Mouse (Mus musculus) kidney, embryonic 14.5 days (tissue): ENCODE measurements around the gene Plce1. TPM values are rescaled to one million over a fixed set of nuclear protein-coding genes. Genes with fewer than 3 reads are reported as not detected.

Experiments used
- ATAC-seq: fragments of 200-750 bp; cut with Nextera tagmentation; 2 replicates; pipeline ENCODE4 v1.8.0; 2017; ENCODE audit warnings: moderate number of reproducible peaks, mild to moderate bottlenecking, moderate TSS enrichment, moderate library complexity; ENCODE audit not compliant: low FRiP score, low TSS enrichment
- H3K27ac ChIP-seq: fragments of 300-500 bp; sonication (generic); 2 replicates; pipeline ENCODE4 v1.5.1; 2014; ENCODE audit warnings: low read depth, mild to moderate bottlenecking, low read length, moderate library complexity, mixed read lengths
- H3K27me3 ChIP-seq: fragments of 300-500 bp; sonication (generic); 2 replicates; pipeline ENCODE4 v1.6.1; 2014; ENCODE audit warnings: mild to moderate bottlenecking, low read length; ENCODE audit not compliant: control insufficient read depth, insufficient read depth
- H3K36me3 ChIP-seq: fragments of 300-500 bp; sonication (generic); 2 replicates; pipeline ENCODE4 v1.6.1; 2014; ENCODE audit warnings: low read length, mixed read lengths; ENCODE audit not compliant: control insufficient read depth, insufficient read depth
- H3K4me1 ChIP-seq: fragments of 300-500 bp; sonication (generic); 2 replicates; pipeline ENCODE4 v1.6.1; 2014; ENCODE audit warnings: low read length, mixed read lengths; ENCODE audit not compliant: control insufficient read depth, insufficient read depth
- H3K4me2 ChIP-seq: fragments of 300-500 bp; sonication (generic); replicated peaks from 2 replicates; pipeline ENCODE4 v1.6.1; 2014; ENCODE audit warnings: low read depth, mild to moderate bottlenecking, low read length
- H3K4me3 ChIP-seq: fragments of 300-500 bp; sonication (generic); 2 replicates; pipeline ENCODE4 v1.5.1; 2014; ENCODE audit warnings: mild to moderate bottlenecking, low read length
- H3K9ac ChIP-seq: fragments of 300-500 bp; sonication (generic); 2 replicates; pipeline ENCODE4 v1.6.1; 2014; ENCODE audit warnings: low read depth, mild to moderate bottlenecking, low read length, moderate library complexity
- H3K9me3 ChIP-seq: fragments of 300-500 bp; sonication (generic); 2 replicates; pipeline ENCODE4 v1.6.1; 2016; ENCODE audit warnings: low read length; ENCODE audit not compliant: control insufficient read depth
- WGBS: fragments of 180-500 bp; shearing (Covaris S2); extraction: QIAGEN DNeasy Blood & Tissue Kit; methylation state at CpG from one replicate; pipeline ENCODE4 v1.1.7; 2014; 5-methylcytosine and 5-hydroxymethylcytosine counted together
- polyA plus RNA-seq: library from polyadenylated mRNA; unstranded; fragments of >200 nt; fragmentation: Nextera tagmentation; extraction: Ambion mirVana; gene quantifications from 2 replicates; pipeline ENCODE4 v1.2.1, GENCODE M21; 2014

The Plce1 gene
- polyA plus RNA-seq, 1 experiment from 2014 or later = 3.6 TPM

DNA sequence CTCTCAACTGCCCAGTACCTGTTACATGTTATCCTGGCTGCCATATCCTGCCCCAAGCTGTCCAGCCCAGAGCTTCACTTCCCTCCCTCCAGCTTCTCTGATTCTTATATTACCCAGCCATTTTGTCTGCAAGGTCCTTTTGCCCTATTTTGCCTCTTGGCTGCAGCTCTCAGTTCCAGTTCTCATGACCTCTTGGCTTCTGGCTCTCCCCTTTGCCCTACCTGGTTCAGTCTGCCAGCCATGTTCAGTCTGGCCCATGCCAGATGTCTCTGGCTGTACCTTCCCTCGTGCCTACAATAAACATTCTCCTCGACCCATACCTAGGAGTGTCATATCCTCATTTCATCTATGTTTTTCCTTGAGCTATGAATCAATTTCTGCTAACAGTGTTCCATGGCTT is 285.4 kb downstream of the Plce1 start:
- Histone ChIP-seq H3K9ac (no peak overlapping the region), H3K4me3 (no peak overlapping the region), H3K9me3 (no peaks in the 10 kb centered on the region), H3K27ac (no peak overlapping the region), H3K27me3 (no peaks in the 10 kb centered on the region), H3K4me2 (no peak overlapping the region), H3K36me3 (no peaks in the 10 kb centered on the region), H3K4me1 (no peaks in the 10 kb centered on the region)
- ATAC-seq = no peak
- WGBS = 72% methylated on average over 2 of the region's 2 CpGs

DNA sequence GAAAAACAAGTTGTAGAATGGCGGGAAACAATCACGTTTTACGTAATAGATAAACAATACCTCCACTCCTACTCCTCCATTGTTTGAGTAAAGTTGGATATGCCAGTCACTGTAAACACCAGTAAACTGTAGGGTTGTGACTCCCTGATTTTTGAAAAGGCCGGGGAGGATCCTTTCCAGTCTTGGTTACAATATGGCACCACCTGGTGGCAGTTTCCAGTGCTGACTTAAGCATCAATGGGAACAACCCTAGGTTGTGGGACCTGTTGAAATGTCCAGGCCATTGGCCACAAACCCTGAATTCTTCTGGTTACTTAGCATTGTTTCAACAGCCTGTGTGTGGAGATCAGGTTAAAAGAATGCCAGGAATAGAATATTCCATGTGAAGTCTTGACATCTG is 294.6 kb downstream of the Plce1 start:
- Histone ChIP-seq H3K9ac (no peak overlapping the region), H3K36me3 (no peaks in the 10 kb centered on the region), H3K4me2 (no peak overlapping the region), H3K27me3 (no peaks in the 10 kb centered on the region), H3K4me1 (no peaks in the 10 kb centered on the region), H3K9me3 (no peaks in the 10 kb centered on the region), H3K27ac (no peak overlapping the region), H3K4me3 (no peak overlapping the region)
- no peak for ATAC-seq
- WGBS = 56% methylated on average over 4 of the region's 4 CpGs

DNA sequence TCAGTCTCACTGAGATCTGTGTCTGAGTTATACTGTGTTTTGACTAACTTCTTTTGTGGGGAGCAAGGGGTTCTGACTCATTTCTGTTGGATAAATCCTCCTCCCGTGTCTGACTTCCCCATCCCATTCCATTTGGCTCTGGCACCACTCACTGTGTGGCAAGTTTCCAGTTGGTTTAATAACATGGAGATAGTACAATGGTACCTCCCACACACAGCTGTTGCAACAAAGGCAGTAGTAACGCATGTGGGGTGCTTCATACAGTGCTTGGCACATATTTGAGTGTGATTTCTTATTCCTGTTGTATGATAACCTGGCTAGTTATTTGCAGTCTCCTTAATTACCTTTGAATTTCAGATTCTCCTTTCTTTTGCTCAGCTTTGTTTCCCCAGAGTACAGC is 297.9 kb downstream of the Plce1 start:
- Histone ChIP-seq H3K4me1 (no peaks in the 10 kb centered on the region), H3K36me3 (no peaks in the 10 kb centered on the region), H3K27ac (no peak overlapping the region), H3K27me3 (no peaks in the 10 kb centered on the region), H3K4me3 (no peak overlapping the region), H3K4me2 (no peak overlapping the region), H3K9ac (no peak overlapping the region), H3K9me3 (no peaks in the 10 kb centered on the region)
- 54% methylated on average over 2 of the region's 2 CpGs for WGBS
- no peak for ATAC-seq

DNA sequence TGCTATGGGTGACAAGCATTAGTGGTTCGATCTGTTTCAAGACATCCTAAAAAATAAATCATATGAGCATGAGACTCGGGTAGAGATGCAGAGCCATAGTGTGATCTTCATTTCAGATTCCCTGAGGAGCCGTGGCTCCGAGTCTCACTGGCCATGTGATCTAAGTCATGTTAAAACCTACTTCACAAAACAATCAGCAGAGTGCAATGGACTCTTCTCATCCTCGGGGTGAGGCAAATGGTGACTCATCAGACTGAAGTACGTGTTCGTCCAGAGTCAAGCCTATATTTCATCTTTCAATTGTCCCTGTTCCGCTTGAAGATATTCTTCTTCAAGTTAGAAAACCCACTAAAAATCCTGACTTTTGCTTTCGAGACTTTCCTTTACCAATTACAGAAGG is 302.6 kb downstream of the Plce1 start:
- WGBS = 85% methylated on average over 9 of the region's 9 CpGs
- no peak overlapping the region for H3K9ac ChIP-seq
- H3K36me3 ChIP-seq = peaks cover 4% of the 10 kb centered on the region

DNA sequence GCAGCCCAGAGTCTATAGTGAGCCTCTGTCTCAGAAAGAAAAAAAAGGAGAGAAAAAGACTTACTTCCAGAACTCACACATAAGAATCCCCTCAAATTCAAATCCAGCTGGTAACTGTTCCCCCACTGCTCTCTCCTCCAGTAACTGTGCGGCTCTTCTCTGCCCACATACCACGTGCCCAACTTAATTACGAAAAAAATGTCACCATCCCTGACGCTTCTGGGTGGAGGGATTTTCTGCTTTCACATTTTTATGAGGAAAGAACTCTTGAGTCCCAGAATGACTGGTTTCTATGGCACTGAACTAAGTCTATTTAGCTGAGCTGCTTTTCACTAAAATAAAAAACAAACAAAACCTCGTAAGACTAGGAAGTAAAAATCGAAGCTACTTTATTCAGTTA is 306.8 kb downstream of the Plce1 start:
- H3K9ac ChIP-seq = no peak overlapping the region
- WGBS = 92% methylated on average over 6 of the region's 6 CpGs
- H3K36me3 ChIP-seq = peaks cover 43% of the 10 kb centered on the region
- H3K27ac ChIP-seq = no peak overlapping the region
- no peak for ATAC-seq
- H3K9me3 ChIP-seq = no peaks in the 10 kb centered on the region
- H3K4me3 ChIP-seq = no peak overlapping the region
- H3K27me3 ChIP-seq = no peaks in the 10 kb centered on the region
- no peaks in the 10 kb centered on the region for H3K4me1 ChIP-seq
- H3K4me2 ChIP-seq = no peak overlapping the region

More for the DNA sequence above, 302.6 kb downstream of the Plce1 start:
- H3K27me3 ChIP-seq = no peaks in the 10 kb centered on the region
- H3K4me3 ChIP-seq = no peak overlapping the region
- H3K4me1 ChIP-seq = no peaks in the 10 kb centered on the region
- no peak overlapping the region for H3K4me2 ChIP-seq
- H3K9me3 ChIP-seq = no peaks in the 10 kb centered on the region
- ATAC-seq = no peak
- H3K27ac ChIP-seq = no peak overlapping the region

DNA sequence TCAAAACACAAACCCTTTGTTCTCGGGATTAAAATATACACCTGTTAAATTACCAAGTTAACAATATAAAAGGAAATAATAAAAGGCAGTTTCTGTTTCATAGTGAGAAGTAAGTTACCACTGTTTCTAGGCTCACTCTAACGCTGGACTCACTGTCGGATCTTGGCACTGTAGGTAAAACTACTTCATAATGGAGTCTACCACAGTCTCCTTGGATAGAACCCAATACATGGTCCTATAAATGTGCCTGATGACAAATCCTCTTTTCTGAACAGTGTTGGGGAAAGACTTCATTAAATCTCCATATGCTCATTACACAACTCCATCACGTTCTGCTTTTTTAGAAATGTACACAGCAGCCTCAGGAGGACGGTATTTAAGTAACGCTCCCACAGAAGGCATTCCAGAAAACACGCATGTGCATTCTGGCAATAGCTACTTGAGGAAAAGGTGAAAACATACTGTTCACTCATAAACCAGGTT is 312.7 kb downstream of the Plce1 start:
- H3K27me3 ChIP-seq = no peaks in the 10 kb centered on the region
- H3K9ac ChIP-seq = no peak overlapping the region
- H3K9me3 ChIP-seq = no peaks in the 10 kb centered on the region
- no peak overlapping the region for H3K27ac ChIP-seq
- H3K4me1 ChIP-seq = no peaks in the 10 kb centered on the region
- H3K36me3 ChIP-seq = peaks cover 87% of the 10 kb centered on the region
- 95% methylated on average over 7 of the region's 7 CpGs for WGBS
- no peak overlapping the region for H3K4me3 ChIP-seq
- ATAC-seq = no peak
- H3K4me2 ChIP-seq = no peak overlapping the region

DNA sequence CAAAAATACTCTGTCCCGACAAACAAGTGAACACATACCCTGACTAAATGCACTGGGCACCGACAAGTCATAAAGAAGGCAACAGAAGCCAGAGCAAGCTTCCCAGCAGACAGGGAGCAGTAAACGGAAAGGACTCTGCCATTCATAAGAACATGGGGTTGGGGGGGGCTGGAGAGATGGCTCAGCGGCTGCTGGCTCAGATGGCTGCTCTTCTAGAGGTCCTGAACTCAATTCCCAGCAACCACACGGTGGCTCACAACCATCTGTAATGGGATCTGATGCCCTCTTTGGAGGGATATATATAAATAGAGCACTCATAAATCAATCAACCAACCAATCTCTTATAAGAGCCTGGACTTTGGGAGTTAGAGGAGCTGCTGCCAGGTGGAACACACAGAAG is 315.6 kb downstream of the Plce1 start:
- Histone ChIP-seq H3K4me1 (no peaks in the 10 kb centered on the region), H3K27ac (no peak overlapping the region), H3K36me3 (peaks cover 77% of the 10 kb centered on the region), H3K27me3 (no peaks in the 10 kb centered on the region), H3K4me2 (no peak overlapping the region), H3K9me3 (no peaks in the 10 kb centered on the region), H3K9ac (no peak overlapping the region), H3K4me3 (no peak overlapping the region)
- no peak for ATAC-seq
- 52% methylated on average over 5 of the region's 5 CpGs for WGBS

DNA sequence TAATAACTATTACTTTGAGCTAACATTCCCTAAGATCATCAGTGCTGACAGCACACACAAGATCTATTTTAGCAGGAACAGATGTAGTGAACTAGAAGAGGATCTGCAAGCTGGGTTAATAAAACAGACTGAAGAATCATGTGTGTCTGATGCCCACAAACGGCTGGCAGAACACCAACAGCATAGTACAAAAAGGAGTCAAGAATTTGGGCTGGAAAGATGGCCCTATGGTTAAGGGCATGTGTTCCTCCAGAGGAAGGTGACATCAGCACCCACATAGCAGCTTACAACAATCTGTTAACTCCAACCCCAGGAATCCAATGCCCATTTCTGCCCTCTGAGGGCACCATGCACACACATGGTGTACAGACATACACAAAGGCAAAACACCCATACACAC is 317.4 kb downstream of the Plce1 start:
- Histone ChIP-seq H3K4me3 (no peak overlapping the region), H3K36me3 (peaks cover 80% of the 10 kb centered on the region), H3K9me3 (no peaks in the 10 kb centered on the region), H3K27me3 (no peaks in the 10 kb centered on the region), H3K4me2 (no peak overlapping the region), H3K27ac (no peak overlapping the region), H3K9ac (no peak overlapping the region), H3K4me1 (no peaks in the 10 kb centered on the region)
- WGBS = 89% methylated on average over 1 of the region's 1 CpGs
- no peak for ATAC-seq

DNA sequence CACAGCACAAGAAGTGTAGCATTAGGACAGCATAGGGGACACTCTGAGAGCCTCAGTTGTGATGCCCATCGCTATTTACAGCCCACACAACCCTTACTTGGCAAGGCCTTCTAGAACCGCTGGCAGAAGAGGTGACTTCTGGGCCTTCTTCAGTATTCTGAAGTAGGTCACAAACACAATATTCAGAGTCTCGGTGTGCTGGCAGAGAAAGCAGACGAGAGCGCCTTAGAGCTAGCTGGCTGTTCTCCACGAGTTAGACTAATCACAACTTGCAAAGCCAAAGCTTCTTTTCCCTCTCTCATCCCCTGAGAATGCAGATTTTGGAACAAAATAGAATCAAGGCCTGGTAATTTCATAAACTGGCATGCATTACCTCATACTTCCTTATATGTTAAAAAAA is 317.9 kb downstream of the Plce1 start:
- Histone ChIP-seq H3K36me3 (peaks cover 80% of the 10 kb centered on the region), H3K9me3 (no peaks in the 10 kb centered on the region), H3K27ac (no peak overlapping the region), H3K4me1 (no peaks in the 10 kb centered on the region), H3K4me2 (no peak overlapping the region), H3K4me3 (no peak overlapping the region), H3K27me3 (no peaks in the 10 kb centered on the region), H3K9ac (no peak overlapping the region)
- ATAC-seq = no peak
- 92% methylated on average over 6 of the region's 6 CpGs for WGBS
